Mouse (Mus musculus): ENCODE data around the gene Lbh.

Gene Lbh

DNA sequence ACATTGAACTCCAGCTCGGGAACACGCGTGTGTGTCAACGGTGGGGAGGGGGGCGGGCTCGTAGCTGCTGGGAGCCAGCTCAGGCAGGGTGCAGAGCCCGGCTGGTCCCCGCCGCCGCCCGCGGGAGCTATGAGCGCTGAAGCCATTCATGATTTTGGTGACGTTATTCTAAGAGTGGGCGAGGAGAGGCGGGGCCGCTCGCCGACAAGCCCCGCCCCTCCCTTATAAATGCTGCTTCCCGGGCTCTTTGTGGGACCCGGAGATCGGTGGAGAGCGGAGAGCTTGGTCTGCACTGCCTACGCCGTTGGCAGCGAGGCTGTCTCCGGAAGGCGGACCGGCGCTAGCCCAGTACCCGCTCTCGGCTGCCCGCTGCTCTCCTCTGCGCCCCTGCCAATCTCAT lies at the start of gene Lbh:
TSS of gene Lbh (plus strand) at position 253 of the 400 bp plus-strand sequence.
- peak; percentile 66 for DNase-seq (ENCODE audit: low read depth, low spot score)

DNA sequence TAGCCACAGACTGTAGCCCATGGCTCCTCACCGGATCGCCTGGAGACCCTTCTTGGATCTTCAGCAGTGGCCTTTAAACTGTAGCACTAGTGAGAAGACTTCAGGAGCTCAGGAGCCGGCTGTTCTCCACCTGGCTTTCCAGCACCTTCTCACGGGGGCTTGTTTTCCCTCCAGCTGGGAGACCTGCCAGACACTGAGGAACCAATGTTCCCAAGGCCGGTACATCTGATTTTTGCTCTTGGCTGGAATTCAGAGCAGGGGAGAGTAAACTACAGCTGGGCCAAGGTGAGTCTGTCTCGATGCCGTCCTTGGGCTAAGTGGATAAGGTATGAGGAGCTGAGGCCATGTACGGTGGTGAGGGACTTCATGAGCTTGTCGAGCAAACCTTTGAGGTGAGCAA lies 39.1 kb upstream of the Lbh start:
- no peak for DNase-seq (ENCODE audit: low read depth, low spot score)

DNA sequence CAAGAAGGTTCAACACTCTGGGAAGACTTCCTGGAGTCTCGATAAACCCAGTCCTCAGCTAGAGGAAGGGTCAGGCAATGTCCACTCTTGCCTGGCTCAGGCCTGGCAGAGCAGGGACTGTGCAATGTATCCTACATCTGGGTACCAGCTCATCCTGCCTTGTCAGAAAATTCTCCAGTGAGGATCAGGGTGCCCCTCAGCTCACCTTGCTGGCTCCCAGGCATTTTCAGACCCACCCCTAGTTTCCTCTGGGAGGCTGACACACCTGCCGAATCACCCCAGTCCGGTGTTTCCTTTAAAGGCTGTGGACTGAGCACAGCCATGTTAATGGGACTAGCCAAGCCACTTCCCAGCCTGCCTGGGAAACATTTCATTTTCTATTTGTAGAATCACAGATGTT lies 37.9 kb upstream of the Lbh start:
- DNase-seq (ENCODE audit: low read depth, low spot score), result no peak

DNA sequence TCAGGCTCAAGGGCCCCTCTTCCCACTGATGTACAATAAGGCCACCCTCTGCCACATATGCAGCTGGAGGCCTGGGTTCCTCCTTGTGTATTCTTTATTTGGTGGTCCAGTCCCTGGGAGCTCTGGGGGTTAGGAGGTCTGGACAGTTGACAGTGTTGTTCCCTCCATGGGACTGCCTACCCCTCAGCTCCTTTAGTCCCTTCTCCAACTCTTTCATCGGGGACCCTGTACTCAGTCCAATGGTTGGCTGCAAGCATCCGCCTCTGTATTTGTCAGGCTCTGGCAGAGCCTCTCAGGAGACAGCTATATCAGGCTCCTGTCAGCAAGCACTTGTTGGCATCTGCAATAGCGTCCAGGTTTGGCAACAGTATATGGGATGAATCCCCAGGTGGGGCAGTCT lies 37.1 kb upstream of the Lbh start:
- no peak for DNase-seq (ENCODE audit: low read depth, low spot score)

DNA sequence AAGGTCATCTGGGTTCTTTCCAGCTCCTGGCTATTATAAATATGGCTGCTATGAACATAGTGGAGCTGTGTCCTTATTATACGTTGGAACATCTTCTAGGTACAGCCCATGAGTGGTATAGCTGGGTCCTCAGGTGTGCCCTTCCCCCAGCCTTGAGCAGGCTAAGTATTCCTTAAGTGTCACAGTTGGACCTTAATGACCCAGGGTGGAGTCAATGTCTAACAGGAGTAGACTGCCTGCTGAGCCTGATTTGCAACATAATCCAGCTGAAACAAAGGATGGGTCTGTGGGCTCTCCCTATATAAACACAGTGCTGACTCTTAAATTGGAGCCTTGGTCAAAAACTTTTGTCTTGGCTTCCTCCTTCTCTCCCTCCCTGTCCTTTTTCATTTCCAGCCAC lies 36.3 kb upstream of the Lbh start:
- peak; percentile 98 for DNase-seq (ENCODE audit: low read depth, low spot score)

DNA sequence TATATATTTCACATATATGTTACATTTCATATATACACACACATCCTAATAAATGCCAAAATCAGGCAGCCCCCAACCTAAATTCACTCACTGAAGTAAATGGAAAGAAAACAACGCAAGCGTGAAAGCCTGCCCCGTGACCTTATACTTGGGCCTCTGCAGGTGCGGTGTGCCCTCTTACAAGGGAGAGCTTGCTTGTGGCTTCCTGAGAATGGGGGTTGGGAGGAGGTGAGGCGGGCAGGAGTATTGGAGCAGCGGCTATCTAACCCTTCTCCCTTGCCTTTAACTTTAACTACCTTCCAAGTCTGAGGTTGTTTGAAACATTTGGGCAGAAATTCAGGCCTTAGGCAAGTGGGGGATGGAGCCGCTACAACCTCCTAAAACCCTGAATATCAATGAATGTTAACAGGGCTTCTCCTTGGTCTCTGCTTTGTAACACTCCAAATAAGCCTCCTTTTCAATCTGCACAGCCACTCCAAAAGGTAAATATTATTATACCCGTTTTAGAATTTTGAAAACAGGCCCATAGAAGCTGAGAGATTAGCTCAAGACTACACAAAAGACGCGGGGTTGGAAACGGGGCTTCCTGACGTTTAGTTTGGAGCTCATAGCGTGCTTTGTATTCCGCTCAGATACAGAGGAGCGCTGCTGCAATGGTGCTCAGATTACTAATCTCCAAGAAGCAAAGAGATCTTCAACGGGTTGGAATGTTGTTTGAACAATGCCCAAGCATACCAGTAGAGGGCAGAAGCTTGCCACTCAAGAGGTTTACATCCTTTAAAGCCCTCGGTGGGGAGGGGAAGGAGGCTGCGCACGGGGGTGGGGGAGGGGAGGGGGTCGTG lies 28.3 kb upstream of the Lbh start:
- peak; percentile 54 for DNase-seq (ENCODE audit: low read depth, low spot score)

DNA sequence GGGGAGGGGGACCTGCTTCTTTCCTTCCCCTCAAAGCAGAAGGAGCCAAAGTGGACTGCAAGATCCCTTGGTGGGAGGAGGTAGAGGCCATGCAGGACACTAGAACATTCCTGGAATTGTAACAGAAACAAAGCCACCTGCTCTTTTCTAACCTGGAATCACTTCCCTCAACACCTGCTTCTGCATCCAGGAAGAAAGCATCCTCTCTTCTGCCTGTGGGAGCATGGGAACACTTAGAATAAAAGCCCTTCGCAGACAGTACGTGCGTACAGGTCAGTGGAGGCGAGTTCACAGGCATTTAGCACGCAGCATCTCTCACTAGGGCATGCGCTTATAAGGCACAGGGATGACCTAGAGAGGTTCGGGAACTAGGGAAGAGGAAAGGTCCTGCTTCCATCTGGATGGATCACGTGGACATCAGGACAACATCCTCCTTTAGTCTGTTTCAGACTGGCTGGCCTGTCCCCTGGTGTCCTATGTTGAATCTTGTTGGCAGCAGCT lies 27.7 kb upstream of the Lbh start:
- DNase-seq (ENCODE audit: low read depth, low spot score), result no peak

DNA sequence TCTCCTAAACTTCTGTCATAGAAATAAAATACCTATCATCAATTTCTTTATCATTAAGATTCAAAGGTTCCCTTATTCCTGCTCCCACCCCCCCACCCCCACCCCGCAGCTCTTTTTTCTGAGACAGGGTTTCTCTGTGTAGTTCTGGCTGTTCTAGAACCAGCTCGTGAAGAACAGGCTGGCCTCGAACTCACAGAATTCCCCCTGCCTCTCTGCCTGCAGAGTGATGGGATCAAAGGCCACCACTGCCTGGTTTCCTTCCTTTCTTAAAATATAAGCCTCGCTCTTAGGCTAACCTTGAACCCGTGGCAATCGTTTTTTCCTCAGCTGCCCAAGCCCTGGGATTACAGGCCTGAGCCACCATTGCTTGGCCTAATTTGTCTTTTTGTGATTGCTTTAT lies 26.5 kb upstream of the Lbh start:
- no peak for DNase-seq (ENCODE audit: low read depth, low spot score)

DNA sequence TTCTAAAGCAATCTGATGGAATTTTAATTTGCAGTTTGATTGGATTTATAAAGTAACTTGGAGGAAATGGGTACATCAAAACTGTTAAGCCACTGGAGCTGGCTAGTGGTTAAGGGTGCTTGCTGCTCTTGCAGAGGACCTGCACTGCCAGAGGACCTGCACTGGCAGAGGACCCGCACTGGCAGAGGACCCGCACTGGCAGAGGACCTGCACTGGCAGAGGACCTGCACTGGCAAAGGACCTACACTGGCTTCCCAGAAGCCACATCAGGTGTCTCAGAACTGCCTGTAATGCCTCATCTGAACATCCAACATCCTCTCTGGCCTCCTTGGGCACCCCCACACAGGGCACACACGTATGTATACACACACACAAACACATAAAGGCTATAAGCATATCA lies 22.6 kb upstream of the Lbh start:
- no peak for DNase-seq (ENCODE audit: low read depth, low spot score)

DNA sequence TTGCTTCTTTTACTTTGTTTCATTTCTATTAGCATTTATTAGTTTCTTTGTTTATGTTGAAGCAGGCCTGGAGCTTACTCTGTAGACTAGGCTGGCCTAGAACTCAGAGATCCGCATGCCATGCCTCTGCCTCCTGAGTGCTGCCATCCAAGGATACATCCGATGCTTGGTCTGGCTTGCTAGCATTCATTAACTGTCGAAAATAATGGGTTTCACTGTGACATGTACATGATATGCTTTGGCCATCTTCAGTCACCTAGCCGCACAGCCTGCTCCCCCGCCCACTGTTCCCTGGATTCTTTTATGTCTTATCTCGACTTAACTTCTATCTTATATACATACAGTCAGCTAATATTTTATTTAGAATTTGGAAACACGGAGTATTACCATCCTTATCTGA lies 21.0 kb upstream of the Lbh start:
- DNase-seq (ENCODE audit: low read depth, low spot score), result no peak

DNA sequence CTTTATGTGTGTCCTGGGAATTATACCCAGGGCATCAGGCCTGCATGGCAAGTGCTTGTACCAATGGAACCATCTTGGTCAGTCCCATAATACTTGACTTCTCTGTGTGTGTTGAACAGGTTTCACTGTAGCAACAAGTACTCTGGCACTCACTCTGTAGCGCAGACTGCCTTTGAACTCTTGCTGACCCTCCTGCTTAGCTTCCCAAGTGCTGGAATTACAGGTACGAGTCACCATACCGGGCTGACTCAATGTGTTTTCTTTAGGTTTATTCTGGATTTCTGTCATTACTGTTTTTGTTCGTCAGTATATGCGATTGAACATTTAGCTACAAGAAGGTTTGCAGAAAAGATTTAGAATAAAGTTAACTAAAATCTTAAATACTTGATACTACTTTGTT lies 20.1 kb upstream of the Lbh start:
- DNase-seq (ENCODE audit: low read depth, low spot score), result no peak

DNA sequence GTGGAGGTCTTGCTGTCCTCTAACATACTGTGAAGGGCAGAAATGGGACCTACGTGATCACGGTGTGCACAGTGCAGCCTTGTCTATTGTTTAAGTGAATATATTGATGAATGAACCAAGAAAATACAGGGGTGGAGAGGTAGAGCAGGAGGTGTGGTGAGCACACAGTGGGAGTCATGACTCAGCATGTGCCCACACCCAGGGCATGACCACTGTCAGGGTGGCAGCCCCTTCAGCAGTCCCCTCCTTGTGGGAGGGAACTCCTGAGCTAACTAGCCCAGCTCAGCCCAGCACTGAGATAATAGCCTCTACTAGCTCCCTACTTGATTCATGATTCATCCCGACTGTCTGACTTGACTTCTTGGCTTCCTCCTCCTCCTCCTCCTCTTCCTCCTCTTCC lies 19.3 kb upstream of the Lbh start:
- no peak for DNase-seq (ENCODE audit: low read depth, low spot score)

DNA sequence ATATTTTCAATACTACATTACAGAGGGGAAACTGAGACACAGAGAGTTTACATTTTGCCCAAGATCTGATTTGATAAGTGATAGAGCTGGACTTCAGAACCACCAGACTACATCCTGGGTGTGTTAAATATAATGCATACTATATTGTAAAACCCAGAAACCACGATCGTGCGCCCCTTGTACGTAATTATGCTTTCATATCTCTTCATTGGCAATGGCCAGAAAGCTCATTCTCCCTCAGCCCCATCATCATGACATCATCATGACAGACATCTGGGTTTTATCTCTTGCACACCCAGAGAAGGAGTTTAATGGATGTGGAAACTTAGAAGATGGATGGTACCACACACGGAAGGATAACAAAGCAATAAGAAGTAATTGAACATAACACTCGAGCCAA lies 17.1 kb upstream of the Lbh start:
- DNase-seq (ENCODE audit: low read depth, low spot score), result no peak

DNA sequence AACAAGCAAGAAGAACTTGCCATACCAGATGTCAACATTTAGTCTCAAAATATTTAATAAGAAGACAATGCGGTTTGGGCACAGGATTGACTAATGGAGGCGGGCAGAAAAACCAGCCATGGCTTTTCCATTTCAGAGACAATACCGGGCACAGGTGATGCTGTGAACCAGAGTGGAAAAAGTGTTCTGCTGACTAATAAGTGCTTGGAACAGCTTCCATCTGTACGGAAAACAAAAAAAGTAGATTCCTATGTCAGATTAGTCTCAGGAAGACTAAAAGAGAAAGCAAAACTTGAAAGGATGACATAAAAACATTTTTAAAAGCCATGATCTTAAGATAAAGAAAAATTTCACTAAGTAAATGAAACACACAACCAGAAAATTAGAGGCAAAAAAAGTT lies 16.4 kb upstream of the Lbh start:
- DNase-seq (ENCODE audit: low read depth, low spot score), result no peak

DNA sequence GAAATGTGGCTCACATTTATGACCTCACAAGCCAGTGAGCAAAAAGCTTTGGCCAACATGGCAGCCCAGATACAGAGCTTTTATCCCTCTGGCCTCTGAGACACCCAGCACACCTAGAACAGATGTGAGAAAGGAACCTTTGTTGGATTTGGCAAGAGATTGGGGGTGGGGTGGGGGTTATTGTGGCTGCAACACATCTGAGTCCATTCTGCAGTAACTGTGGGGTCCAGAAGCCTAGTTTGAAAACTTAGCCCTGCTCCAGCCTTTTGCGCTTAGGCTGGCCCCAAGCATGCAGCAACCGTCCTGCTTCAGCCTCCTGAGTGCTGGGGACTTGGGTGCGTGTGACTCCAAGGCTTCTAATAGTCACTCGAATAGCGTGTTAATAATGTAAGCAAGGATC lies 14.8 kb upstream of the Lbh start:
- no peak for DNase-seq (ENCODE audit: low read depth, low spot score)

DNA sequence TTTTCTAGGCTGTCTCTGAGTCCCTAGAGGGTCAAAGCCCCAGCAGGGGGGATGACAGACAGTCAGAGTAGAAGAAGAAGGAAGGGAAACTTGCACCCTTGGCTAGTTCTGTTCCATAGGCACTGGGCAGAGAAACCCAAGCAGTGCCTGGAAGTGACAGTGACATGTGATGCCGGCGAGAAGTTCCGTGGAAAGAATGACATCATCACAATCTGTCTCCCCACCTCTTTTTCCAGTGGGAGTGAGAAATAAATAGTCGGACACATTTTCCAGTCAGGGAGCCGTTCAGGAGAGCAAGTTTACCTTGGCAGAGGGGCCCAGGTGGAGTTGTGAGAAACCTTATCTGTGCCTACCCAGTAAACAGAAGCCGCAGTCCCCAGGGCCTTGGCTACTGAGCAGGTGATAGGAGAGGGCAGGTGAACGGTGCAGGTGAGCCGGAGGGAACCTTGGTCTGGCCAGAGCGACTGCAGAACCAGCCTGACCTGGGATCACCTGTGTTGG lies 14.1 kb upstream of the Lbh start:
- no peak for DNase-seq (ENCODE audit: low read depth, low spot score)

DNA sequence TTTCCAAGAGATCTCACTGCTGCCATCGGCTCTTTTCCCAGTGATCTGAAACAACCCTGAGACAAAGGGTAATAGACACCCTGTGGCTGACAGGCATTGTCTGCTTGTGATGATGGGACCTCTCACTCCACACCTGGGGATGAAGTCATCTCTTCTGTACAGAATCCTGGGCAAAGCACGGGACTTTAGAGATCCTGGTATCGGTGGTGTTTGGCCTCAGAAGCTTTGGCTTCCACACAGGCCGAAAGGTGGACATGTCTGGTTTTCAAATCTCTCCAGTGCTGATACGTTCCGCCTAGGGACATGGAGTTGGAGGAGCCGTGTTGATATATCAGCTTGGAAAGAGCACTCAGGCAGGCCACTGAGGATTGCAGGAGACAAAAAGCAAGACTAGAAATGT lies 13.2 kb upstream of the Lbh start:
- DNase-seq (ENCODE audit: low read depth, low spot score), result no peak

DNA sequence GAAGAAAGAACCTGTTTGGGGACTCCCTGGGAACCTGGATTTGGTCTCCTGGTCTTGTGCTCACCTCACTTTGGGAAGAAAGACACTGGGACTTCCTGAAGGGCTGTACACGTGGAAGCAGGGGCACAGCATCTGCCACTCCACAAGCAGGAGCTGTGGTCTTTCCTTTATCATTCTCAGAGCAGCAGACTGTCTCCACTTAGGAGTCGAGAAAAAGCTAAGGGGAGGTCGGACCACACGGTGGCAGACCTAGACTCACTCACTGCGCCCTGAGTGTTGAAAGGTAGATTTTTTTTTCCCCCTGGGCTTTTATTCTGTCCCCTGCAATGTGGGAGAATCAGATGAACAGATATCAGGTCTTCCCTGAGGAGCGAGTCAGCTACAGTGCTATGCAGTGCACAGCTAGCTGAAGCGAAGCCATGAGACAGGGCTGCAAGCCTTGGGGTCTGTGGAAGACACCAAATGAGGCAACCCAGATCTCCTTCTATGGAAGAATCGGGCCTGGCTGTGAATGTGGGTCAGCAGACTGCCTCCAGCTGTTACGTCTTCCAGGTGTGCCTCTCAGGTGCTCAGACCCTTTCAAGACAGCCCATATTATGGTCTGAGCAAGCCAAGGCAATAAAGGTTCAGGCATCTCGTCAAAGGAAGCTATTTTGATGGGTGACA lies 11.7 kb upstream of the Lbh start:
- DNase-seq (ENCODE audit: low read depth, low spot score), result no peak

DNA sequence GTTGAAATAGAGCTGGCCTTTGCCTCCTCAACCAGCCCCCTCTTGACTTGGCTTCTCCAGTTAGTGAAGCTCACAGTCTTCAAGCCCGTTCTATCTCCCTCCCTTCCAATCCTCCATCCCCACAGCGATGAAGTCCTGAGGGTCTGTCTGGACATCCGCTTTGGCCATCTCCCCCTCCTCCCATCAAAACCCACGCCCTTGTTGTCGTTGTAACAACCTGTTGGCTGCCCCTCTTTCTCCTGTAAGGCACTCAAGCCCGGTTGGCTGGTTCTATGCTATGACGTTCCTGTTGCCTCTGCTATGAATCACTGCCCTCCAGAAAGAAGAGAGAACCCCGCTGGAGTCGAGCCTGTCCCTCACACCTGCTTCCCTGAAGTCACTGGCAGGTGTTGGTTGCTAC lies 10.9 kb upstream of the Lbh start:
- DNase-seq (ENCODE audit: low read depth, low spot score), result no peak

DNA sequence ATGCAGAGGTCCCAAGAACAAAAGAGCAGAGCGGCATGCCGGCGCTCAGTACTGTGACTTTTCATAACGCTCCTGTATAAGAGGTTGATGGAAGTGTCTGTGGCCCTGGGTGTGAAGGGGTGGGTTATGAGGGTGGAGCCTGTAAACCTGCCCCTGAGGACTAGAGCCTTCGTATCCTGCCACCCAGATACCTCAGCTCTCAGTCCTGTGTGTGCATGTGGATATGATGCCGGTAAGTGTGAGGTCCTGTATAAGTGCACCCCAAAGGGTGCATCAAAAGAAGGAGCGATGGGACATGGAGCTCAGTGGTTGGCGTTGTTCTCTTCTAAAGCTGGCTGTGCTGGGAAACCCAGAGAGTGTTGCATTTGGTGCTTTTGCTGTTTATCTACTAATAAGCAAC lies 10.3 kb upstream of the Lbh start:
- no peak for DNase-seq (ENCODE audit: low read depth, low spot score)

DNA sequence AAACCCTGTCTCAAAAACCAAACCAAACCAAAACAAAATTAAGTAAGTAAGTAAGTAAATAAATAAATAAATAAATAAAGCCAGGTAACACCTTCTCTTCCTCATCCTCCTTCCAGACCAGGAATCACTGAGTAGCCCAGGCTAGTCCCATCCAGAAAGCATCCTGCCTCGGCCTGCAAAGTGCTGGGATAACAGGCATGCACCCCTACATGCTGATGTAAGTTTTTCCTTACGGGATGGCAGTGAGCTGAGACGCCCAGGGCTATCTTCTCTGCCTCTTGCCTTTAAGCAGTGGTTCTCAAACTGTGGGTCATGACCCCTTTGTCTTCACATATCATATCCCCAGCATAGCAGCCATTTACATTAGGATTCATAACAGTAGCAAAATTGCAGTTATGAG lies 9.5 kb upstream of the Lbh start:
- no peak for DNase-seq (ENCODE audit: low read depth, low spot score)

DNA sequence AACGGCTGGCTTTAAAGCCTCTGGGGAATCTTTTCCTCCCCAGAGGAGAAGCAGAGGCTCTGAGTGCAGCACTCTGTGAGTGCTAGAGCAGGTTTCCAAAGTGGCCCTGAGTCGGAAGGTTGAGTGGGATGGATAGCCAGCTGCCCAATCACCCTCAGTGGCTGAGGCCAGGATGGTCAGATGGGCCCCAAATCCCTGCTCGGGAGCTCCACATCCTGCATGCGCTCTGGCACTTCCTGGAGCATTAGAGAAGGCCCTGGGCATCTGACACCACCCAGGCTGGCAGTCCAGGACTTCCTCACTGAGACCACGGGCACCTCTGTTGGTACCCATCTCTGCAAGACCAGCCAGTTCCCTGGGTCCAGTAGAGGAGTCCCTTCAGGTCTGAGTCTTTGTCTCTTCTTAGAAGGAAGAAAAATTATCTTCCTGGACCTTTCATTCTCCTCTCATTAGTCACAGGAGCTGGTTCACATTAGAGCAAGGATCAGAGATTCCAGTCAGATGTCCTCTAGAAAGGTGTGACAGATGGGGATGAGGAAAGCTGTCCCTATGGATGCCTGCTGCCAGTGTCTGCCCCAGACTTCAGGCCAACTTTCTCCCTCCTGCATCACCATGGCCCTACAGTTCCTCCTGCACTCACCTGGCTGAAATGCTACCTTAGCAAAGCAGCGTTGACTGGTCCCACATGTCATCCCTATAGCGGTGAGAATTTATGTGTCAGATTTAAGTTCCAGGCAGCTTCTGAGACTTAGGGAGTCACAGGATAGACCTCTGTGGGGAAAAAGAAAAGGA lies 8.8 kb upstream of the Lbh start:
- DNase-seq (ENCODE audit: low read depth, low spot score), result no peak

Measured in ES-CJ7 (cell line).